Mouse (Mus musculus) ES-Bruce4 (cell line): ENCODE results near the gene Gng11.

Experiments used
- CTCF ChIP-seq: IDR thresholded peaks from one replicate; pipeline ENCODE4 v1.8.1; 2011; ENCODE audit warnings: low read depth, low read length
- EP300 ChIP-seq: IDR thresholded peaks from 2 replicates; pipeline ENCODE4 v1.6.1; 2011; ENCODE audit warnings: low read depth, low read length; ENCODE audit not compliant: insufficient read depth
- POLR2A ChIP-seq: IDR thresholded peaks from one replicate; pipeline ENCODE4 v1.8.1; 2011; ENCODE audit warnings: low read length; ENCODE audit not compliant: insufficient read depth

DNA sequence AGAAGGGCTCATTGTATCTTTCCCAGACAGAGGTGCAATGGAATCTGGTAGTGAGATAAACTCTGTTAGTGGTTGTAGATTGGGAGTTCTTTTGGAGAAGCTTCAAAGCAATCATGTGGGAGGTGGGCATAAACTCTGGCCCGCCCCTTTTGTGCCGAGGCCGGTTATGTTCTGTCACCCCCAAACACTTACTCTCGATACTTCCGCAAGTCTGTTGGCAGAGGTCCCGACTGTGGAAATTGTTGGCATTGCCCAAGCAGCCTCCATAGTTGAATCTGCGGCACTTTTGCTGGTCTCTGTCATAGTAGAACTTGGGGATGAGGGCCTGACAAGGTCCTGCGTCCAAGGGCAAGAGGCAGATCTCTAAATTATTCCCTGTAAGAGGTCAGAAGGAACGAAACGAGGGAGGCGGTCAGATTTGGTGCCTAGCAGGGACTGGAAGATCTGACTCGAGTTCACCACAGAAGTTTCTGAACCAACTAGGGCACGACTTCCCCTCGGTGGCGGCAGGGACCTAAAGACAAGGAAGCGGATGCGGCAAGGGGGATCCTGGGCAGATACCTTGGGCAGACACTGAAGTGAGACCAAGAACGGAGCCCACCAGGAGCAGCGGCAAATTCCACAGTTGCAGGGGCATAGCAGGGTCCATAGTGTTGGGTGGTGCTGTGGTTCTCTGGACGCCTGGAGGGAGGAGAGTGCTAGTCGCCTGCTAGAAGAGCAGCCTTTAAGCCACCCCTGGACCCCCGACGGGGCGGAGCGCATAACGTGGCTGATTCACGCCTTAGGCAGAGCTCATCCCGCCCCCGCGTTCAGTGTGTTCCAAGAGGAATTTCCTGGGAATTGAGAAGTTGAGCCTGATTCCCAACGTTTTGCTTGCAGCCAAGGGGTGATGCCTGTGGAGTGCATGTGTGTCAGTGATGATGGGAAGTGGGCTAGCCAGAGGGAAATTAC, 35.8 kb upstream of the Gng11 start:
- TF ChIP-seq CTCF (no peak), POLR2A (no peak), EP300 (no peak)
